Comparison of ENCODE assay signal across 18 mouse cellular contexts in the genomic region with DNA sequence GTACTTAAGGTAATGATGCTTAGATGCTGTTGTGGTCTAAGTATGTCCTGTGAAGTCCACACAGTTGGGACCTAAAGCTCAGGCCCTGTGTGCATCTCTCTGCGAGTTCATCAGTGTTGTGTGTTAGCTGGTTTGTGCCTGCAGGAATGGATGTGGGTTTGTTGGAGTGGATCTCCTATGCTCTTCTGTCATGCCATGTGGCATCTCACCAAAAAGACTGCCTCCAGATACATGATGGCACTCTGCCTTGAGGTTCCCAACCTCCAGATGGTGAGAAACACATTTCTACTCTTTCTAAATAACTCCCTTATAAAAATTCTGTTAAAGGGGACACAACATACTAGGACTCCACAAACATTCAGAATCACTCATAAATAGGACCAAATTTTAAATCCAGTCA.
DNase-seq lines count a peak whose midpoint lies in the region; ATAC-seq lines count a peak whose summit lies in the region.
"Had no signal": no experiment of that assay in that cellular context is flagged by ENCODE, and none has a peak within 500 bp of the region (broad histone marks: within the 10 kb centered on the region; RNA-seq: fewer than 3 reads in every experiment).

No protein-coding gene starts in this region.

- H3K27ac ChIP-seq in embryonic facial prominence, embryonic 14.5 days (replicated peaks; ENCODE audit: low read depth, low read length), result no peak overlapping the region
- H3K27ac ChIP-seq in embryonic facial prominence, embryonic 10.5 days (replicated peaks), result no peak overlapping the region
- H3K27ac ChIP-seq: liver, embryonic 13.5 days; midbrain, embryonic 10.5 days; stomach, embryonic 15.5 days had no signal

- no peak overlapping the region for H3K4me2 ChIP-seq in embryonic facial prominence, embryonic 14.5 days (ENCODE audit: low read depth, low read length)
- H3K4me2 ChIP-seq: heart, embryonic 12.5 days; liver, embryonic 13.5 days; stomach, embryonic 15.5 days had no signal

- H3K4me1 ChIP-seq in embryonic facial prominence, embryonic 14.5 days (ENCODE audit: control insufficient read depth, insufficient read depth, low read length), result peaks cover 15% of the 10 kb centered on the region
- peaks cover 18% of the 10 kb centered on the region for H3K4me1 ChIP-seq in embryonic facial prominence, embryonic 10.5 days
- H3K4me1 ChIP-seq: heart, embryonic 12.5 days; liver, embryonic 13.5 days; stomach, embryonic 15.5 days had no signal

- DNase-seq in embryonic facial prominence, embryonic 14.5 days (ENCODE audit: low spot score), result peak; percentile 5
- DNase-seq in embryonic facial prominence, embryonic 10.5 days (ENCODE audit: low spot score), result no peak
- peak; percentile 13 for DNase-seq in right cerebral cortex, adult 18-20 months
- no peak for DNase-seq in right cerebral cortex, postnatal 25 days
- DNase-seq in layer of hippocampus, adult 18-20 months (ENCODE audit: low spot score in 2 of 2), result peak; percentile 59 to 88
- DNase-seq in heart, postnatal 36 days, result no peak
- DNase-seq in ovary, adult 18-20 months (ENCODE audit: low spot score), result no peak
- DNase-seq in kidney, adult 11 months, result no peak
- DNase-seq: gastrocnemius, postnatal 14 days; kidney, postnatal 25 days; liver, embryonic 13.5 days had no signal

- no peak for ATAC-seq in embryonic facial prominence, embryonic 14.5 days (ENCODE audit: low read depth)
- ATAC-seq: intestine, embryonic 16.5 days; lung, postnatal 0 days had no signal

- WGBS in embryonic facial prominence, embryonic 14.5 days, result 92% methylated on average over 1 of the region's 1 CpGs
- WGBS in embryonic facial prominence, embryonic 10.5 days, result 88% methylated on average over 1 of the region's 1 CpGs

- no peak overlapping the region for H3K9ac ChIP-seq in embryonic facial prominence, embryonic 14.5 days (ENCODE audit: low read depth, low read length)
- H3K9ac ChIP-seq: heart, embryonic 12.5 days; liver, embryonic 13.5 days; stomach, embryonic 15.5 days had no signal

- no peaks in the 10 kb centered on the region for H3K9me3 ChIP-seq in embryonic facial prominence, embryonic 14.5 days (ENCODE audit: control insufficient read depth, low read length)
- H3K9me3 ChIP-seq in embryonic facial prominence, embryonic 10.5 days, result no peaks in the 10 kb centered on the region
- H3K9me3 ChIP-seq: liver, embryonic 13.5 days; midbrain, embryonic 10.5 days; stomach, embryonic 15.5 days had no signal

- no peak overlapping the region for H3K4me3 ChIP-seq in embryonic facial prominence, embryonic 14.5 days (ENCODE audit: low read depth, low read length)
- no peak overlapping the region for H3K4me3 ChIP-seq in embryonic facial prominence, embryonic 10.5 days
- H3K4me3 ChIP-seq: heart, embryonic 12.5 days; liver, embryonic 13.5 days; midbrain, embryonic 10.5 days; myocyte; stomach, embryonic 15.5 days had no signal

- intact Hi-C loops in heart, postnatal 36 days (cut with DNase I), result no loop called here

- H3K27me3 ChIP-seq in embryonic facial prominence, embryonic 14.5 days (replicated peaks; ENCODE audit: control insufficient read depth, insufficient read depth, low read length), result no peaks in the 10 kb centered on the region
- H3K27me3 ChIP-seq in embryonic facial prominence, embryonic 10.5 days (replicated peaks; ENCODE audit: low read depth, poor library complexity, severe bottlenecking), result no peaks in the 10 kb centered on the region
- H3K27me3 ChIP-seq: CH12.LX; heart, embryonic 12.5 days; liver, embryonic 13.5 days; stomach, embryonic 15.5 days had no signal

- no peaks in the 10 kb centered on the region for H3K36me3 ChIP-seq in embryonic facial prominence, embryonic 14.5 days (ENCODE audit: control insufficient read depth, insufficient read depth, low read length)
- H3K36me3 ChIP-seq in embryonic facial prominence, embryonic 10.5 days (replicated peaks), result no peaks in the 10 kb centered on the region
- H3K36me3 ChIP-seq: heart, embryonic 12.5 days; liver, embryonic 13.5 days; midbrain, embryonic 10.5 days; stomach, embryonic 15.5 days had no signal

Comparison
In these comparisons a context has a peak if more than half of its experiments do, and no peak if none do; other contexts are left out.
1. DNase-seq: peak in embryonic facial prominence, embryonic 14.5 days (single experiment), right cerebral cortex, adult 18-20 months (single experiment) and layer of hippocampus, adult 18-20 months (2 of 2); none in embryonic facial prominence, embryonic 10.5 days (single experiment), right cerebral cortex, postnatal 25 days (single experiment), heart, postnatal 36 days (0 of 2), ovary, adult 18-20 months (single experiment) and kidney, adult 11 months (single experiment).